Mouse (Mus musculus): Measurements from ENCODE around the gene Mrgpre.

DNA sequence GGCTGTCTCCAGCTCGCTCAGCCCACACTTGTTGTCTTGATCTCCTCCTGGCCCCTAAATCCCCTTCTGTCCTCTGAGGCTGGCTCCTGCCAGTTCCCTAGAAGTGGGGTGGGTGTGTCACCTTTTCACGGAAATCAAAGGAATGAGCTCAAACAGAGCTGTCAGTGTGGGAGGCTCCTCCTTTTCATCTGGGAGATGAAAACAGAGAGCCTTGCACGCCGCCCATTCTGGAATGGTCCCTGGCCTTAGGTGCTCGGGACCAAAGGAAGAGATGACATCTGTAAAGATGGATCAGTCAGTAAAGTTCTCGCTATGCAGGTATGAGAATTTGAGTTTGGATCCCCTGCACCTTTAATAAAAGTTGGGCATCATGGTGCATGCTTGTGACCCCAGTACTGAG lies 17.4 kb downstream of the Mrgpre start, which contains the start of gene Mrgprg:
- TF ChIP-seq HCFC1 (IDR thresholded peaks at IDR 0.05; ENCODE audit: low read depth, low read length) (no peak), CTCF (IDR thresholded peaks at IDR 0.05 in 2 of 3, conservative IDR thresholded peaks at IDR 0.05 in 1 of 3; ENCODE audit: control insufficient read depth in 1 of 3, insufficient read depth in 1 of 3, low read depth in 2 of 3, low read length in 3 of 3, poor library complexity in 1 of 3, severe bottlenecking in 1 of 3) (no peak)

Measured in MEL (cell line).